Mouse (Mus musculus): ENCODE results near the gene Wfdc17.

GRCm38 (mm10) chr11:83657508-83657907, 46.3 kb upstream of the Wfdc17 start:
- TF ChIP-seq CTCF (IDR thresholded peaks at IDR 0.05; ENCODE audit: low read depth), result no peak
- no peak for TF ChIP-seq EP300 (optimal IDR thresholded peaks at IDR 0.05)
